Mouse (Mus musculus): ENCODE measurements at regions not wholly inside any gene's neighbourhood (a gene's known extent, or its start where the extent isn't known, plus 50 kb on each side); places are given as distances from the start of the nearest gene placed in this dataset.

DNA sequence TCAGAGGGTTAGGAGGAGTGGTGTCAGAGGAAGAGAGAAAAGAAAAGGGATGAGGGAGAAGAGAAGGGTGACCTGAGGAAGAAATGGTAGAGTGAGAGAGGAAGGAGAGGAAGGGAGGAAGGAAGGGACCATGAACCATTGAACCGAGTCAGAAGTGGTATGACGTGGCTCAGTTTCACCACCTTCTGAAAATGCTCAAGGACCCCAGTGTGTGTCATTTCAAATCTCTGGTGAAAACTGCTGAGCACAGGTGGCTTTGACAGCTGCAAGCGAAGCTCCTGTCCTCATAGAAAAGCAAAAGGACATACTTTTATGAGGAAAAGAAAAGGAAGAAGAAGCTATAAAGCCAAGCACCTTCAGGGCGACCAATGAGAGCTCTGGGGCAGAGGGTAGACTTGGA lies 214.3 kb downstream of the Gm9195 start:
- 90% methylated on average over 4 of the region's 4 CpGs for WGBS

GRCm38 (mm10) chr14:72259255-72259654 lies 232.4 kb downstream of the Gm9195 start:
- H3K9me3 ChIP-seq (replicated peaks) = no peaks in the 10 kb centered on the region
- H3K27me3 ChIP-seq (ENCODE audit: low read depth, poor library complexity, severe bottlenecking) = no peaks in the 10 kb centered on the region
- H3K4me1 ChIP-seq = no peaks in the 10 kb centered on the region
- no peak overlapping the region for H3K27ac ChIP-seq
- no peaks in the 10 kb centered on the region for H3K36me3 ChIP-seq
- DNase-seq (ENCODE audit: low spot score) = no peak
- WGBS = 64% methylated on average over 2 of the region's 2 CpGs
- no peak overlapping the region for H3K4me3 ChIP-seq

More for the DNA sequence above, 214.3 kb downstream of the Gm9195 start:
- H3K4me3 ChIP-seq = no peak overlapping the region
- H3K9me3 ChIP-seq (replicated peaks) = no peaks in the 10 kb centered on the region
- H3K4me1 ChIP-seq = no peaks in the 10 kb centered on the region
- no peaks in the 10 kb centered on the region for H3K36me3 ChIP-seq
- H3K27me3 ChIP-seq (ENCODE audit: low read depth, poor library complexity, severe bottlenecking) = no peaks in the 10 kb centered on the region
- DNase-seq (ENCODE audit: low spot score) = no peak
- H3K27ac ChIP-seq = no peak overlapping the region

DNA sequence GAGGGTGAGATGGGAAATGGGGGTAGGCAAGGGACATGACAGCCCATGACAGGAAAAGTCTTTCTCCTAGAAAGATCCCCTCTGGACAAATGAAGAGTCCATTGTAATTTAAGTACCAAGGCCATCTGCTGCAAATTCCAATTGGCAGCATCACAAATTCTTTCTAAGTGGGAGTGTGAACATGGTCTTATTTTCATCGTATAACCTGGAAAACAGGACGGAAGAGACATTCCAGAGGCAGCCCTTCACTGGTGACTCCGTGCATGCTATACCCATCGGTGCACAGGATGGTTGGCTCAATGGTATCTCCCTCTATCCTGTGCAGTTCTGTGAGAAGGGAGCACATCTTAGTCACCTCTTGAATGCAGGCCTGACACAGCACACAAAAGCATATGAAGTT lies 249.8 kb downstream of the Gm9195 start:
- Histone ChIP-seq H3K4me3 (no peak overlapping the region), H3K27me3 (ENCODE audit: low read depth, poor library complexity, severe bottlenecking) (no peaks in the 10 kb centered on the region), H3K4me1 (no peaks in the 10 kb centered on the region), H3K36me3 (no peaks in the 10 kb centered on the region), H3K27ac (no peak overlapping the region), H3K9me3 (replicated peaks) (no peaks in the 10 kb centered on the region)
- 91% methylated on average over 4 of the region's 4 CpGs for WGBS
- DNase-seq (ENCODE audit: low spot score) = no peak

DNA sequence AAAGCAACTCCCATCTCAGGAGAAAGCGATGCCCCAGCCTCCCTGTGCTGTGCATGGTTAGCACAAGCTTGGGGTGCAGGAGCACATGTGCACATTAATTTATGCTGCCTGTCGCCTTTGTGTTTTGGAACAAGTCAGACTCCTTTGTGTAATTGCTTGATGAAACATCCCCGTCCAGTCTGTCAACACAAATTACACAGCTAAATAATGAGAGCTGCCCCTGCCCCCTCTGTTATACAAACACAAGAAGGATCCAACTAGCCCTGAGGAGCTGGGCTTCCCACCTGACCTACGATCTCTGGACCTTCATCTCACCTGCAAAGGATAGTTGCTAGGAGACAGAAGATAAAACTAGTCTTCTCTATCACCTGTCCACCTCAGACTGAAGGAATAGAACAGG lies 251.4 kb downstream of the Gm9195 start:
- Histone ChIP-seq H3K36me3 (no peaks in the 10 kb centered on the region), H3K4me1 (no peaks in the 10 kb centered on the region), H3K27ac (no peak overlapping the region), H3K4me3 (no peak overlapping the region), H3K27me3 (ENCODE audit: low read depth, poor library complexity, severe bottlenecking) (no peaks in the 10 kb centered on the region), H3K9me3 (replicated peaks) (no peaks in the 10 kb centered on the region)
- 56% methylated on average over 4 of the region's 4 CpGs for WGBS
- no peak for DNase-seq (ENCODE audit: low spot score)

DNA sequence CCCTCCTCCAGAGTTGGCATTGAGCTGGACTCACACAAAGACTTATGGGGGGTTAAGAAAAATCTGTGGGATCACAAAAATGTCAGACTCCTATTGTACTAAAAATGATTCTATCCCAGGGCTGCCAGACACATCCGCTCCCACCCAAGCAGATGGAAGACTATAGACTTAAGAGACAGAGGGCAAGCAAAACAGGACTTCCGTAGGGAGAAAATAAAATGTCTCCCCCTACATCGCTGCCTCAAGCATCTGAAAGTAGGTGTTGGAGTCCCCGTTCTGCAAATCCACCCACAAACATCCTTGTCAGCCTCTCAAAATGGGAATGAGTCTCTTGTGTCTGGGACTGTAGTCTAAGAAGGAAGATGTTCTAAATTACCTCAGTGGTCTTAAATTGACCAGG lies 253.3 kb downstream of the Gm9195 start:
- Histone ChIP-seq H3K4me3 (no peak overlapping the region), H3K36me3 (no peaks in the 10 kb centered on the region), H3K4me1 (no peaks in the 10 kb centered on the region), H3K9me3 (replicated peaks) (no peaks in the 10 kb centered on the region), H3K27me3 (ENCODE audit: low read depth, poor library complexity, severe bottlenecking) (no peaks in the 10 kb centered on the region), H3K27ac (no peak overlapping the region)
- 94% methylated on average over 4 of the region's 4 CpGs for WGBS
- no peak for DNase-seq (ENCODE audit: low spot score)

DNA sequence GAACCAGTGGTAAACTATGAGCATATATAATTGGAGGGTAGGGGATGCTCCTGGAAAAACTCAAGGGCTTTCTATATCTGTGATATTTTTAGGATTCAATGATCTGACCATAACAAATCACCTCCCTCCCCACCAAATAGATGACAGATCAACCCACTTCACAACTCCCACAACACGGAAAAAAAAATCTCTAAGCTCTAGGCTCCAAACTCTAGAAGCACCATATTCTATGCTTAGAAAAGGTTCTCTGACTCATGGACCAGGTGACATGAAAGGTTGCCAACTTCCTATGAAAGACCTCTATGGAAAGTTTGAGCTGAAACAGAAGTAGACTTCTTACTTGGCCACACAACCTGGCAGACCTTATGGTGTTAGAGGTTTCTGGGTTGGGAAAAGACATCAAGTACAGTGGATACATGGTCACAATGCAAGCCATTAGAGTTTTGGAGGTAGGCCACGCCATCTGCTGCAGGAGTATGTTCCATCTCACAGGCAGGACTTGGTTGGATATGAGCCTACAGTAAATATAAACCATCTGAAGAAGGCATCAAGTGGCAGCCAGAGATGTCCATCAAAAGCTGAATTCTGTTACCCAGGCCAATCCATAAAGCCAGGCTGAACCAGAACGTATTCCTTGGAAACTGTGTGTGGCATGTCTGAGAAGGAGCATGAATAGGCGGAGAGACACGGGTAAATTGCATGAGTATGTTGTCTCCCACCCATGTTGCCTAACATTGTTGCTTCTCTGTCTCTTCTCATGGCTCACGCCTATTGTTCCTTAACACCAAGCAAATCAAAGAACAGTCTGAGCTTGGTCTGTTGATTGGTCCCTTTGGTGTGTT lies 257.2 kb downstream of the Gm9195 start:
- WGBS = 84% methylated on average over 6 of the region's 6 CpGs
- no peaks in the 10 kb centered on the region for H3K36me3 ChIP-seq
- H3K27ac ChIP-seq = no peak overlapping the region
- H3K4me3 ChIP-seq = no peak overlapping the region
- H3K27me3 ChIP-seq (ENCODE audit: low read depth, poor library complexity, severe bottlenecking) = no peaks in the 10 kb centered on the region
- H3K9me3 ChIP-seq (replicated peaks) = no peaks in the 10 kb centered on the region
- H3K4me1 ChIP-seq = no peaks in the 10 kb centered on the region
- DNase-seq (ENCODE audit: low spot score) = no peak

DNA sequence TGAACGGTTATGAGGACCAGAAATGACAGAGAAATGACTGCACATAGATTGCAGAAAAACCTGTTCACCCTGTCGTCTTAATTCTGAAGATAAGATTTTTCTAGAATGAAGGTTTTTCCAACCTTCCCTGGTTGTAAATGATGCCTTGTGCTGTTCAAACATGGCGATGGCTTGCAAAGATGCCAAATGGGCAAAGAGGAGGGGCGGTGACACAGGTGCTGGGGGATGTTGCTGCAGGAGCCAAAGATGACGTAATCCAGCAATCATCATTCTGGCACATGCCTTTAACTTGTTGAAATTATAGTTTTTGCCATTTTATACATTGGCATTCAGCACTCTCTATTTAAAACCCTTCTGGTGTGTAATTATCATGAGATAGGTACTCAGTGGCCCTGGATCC lies 263.8 kb downstream of the Gm9195 start:
- Histone ChIP-seq H3K36me3 (no peaks in the 10 kb centered on the region), H3K27me3 (ENCODE audit: low read depth, poor library complexity, severe bottlenecking) (no peaks in the 10 kb centered on the region), H3K9me3 (replicated peaks) (no peaks in the 10 kb centered on the region), H3K4me3 (no peak overlapping the region), H3K27ac (no peak overlapping the region), H3K4me1 (no peaks in the 10 kb centered on the region)
- DNase-seq (ENCODE audit: low spot score) = no peak
- 77% methylated on average over 5 of the region's 5 CpGs for WGBS

DNA sequence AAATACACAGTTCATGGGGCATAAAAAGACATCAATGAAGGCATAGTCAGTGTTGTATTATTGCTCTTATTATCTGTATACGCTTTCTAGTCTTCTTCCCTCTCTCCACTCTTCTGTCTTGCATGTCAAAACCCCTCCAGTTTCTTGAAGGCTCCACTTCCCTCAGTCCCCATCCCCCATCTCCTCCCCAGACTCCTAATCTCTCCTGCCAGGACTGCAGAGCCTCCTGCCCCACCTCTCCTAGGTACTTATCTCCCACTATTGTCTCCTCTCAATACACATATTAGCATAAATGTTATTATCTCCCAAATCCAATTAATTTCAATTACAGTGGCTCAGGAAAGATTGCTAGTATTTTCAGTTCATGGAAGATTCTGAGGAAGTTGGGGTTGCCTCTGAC lies 264.2 kb downstream of the Gm9195 start:
- Histone ChIP-seq H3K9me3 (replicated peaks) (no peaks in the 10 kb centered on the region), H3K36me3 (no peaks in the 10 kb centered on the region), H3K27ac (no peak overlapping the region), H3K4me1 (no peaks in the 10 kb centered on the region), H3K4me3 (no peak overlapping the region), H3K27me3 (ENCODE audit: low read depth, poor library complexity, severe bottlenecking) (no peaks in the 10 kb centered on the region)
- WGBS = 65% methylated on average over 1 of the region's 1 CpGs
- DNase-seq (ENCODE audit: low spot score) = no peak

GRCm38 (mm10) chr14:72226946-72227345 lies 264.7 kb downstream of the Gm9195 start:
- 80% methylated on average over 1 of the region's 1 CpGs for WGBS
- no peaks in the 10 kb centered on the region for H3K4me1 ChIP-seq
- H3K36me3 ChIP-seq = no peaks in the 10 kb centered on the region
- no peaks in the 10 kb centered on the region for H3K9me3 ChIP-seq (replicated peaks)
- H3K4me3 ChIP-seq = no peak overlapping the region
- no peak overlapping the region for H3K27ac ChIP-seq
- no peak for DNase-seq (ENCODE audit: low spot score)
- H3K27me3 ChIP-seq (ENCODE audit: low read depth, poor library complexity, severe bottlenecking) = no peaks in the 10 kb centered on the region

- WGBS = 45% methylated on average over 2 of the region's 2 CpGs
- Histone ChIP-seq H3K27me3 (ENCODE audit: low read depth, poor library complexity, severe bottlenecking) (no peaks in the 10 kb centered on the region), H3K27ac (no peak overlapping the region), H3K4me3 (no peak overlapping the region), H3K36me3 (no peaks in the 10 kb centered on the region), H3K9me3 (replicated peaks) (no peaks in the 10 kb centered on the region), H3K4me1 (no peaks in the 10 kb centered on the region)
- DNase-seq (ENCODE audit: low spot score) = no peak
These were observed 268.8 kb downstream of the Gm9195 start for GRCm38 (mm10) chr14:72222836-72223235.

- WGBS = 91% methylated on average over 6 of the region's 6 CpGs
- no peak for DNase-seq (ENCODE audit: low spot score)
These were observed 272.1 kb downstream of the Gm9195 start for GRCm38 (mm10) chr14:72219523-72219922.

GRCm38 (mm10) chr14:72200307-72200706 lies 291.3 kb downstream of the Gm9195 start:
- no peak overlapping the region for H3K4me3 ChIP-seq
- no peaks in the 10 kb centered on the region for H3K9me3 ChIP-seq (replicated peaks)
- DNase-seq (ENCODE audit: low spot score) = no peak
- no peaks in the 10 kb centered on the region for H3K36me3 ChIP-seq
- WGBS = 87% methylated on average over 3 of the region's 3 CpGs
- H3K27me3 ChIP-seq (ENCODE audit: low read depth, poor library complexity, severe bottlenecking) = no peaks in the 10 kb centered on the region
- H3K4me1 ChIP-seq = peaks cover 9% of the 10 kb centered on the region; the same call in 1 of the 2 replicates
- no peak overlapping the region for H3K27ac ChIP-seq

More at GRCm38 (mm10) chr14:72219523-72219922, 272.1 kb downstream of the Gm9195 start:
- Histone ChIP-seq H3K27me3 (ENCODE audit: low read depth, poor library complexity, severe bottlenecking) (no peaks in the 10 kb centered on the region), H3K36me3 (no peaks in the 10 kb centered on the region), H3K4me3 (no peak overlapping the region), H3K27ac (no peak overlapping the region), H3K4me1 (no peaks in the 10 kb centered on the region), H3K9me3 (replicated peaks) (no peaks in the 10 kb centered on the region)

GRCm38 (mm10) chr14:72199900-72200299 lies 291.7 kb downstream of the Gm9195 start:
- Histone ChIP-seq H3K9me3 (replicated peaks) (no peaks in the 10 kb centered on the region), H3K4me1 (peaks cover 9% of the 10 kb centered on the region; the same call in 1 of the 2 replicates), H3K4me3 (no peak overlapping the region), H3K27ac (no peak overlapping the region), H3K27me3 (ENCODE audit: low read depth, poor library complexity, severe bottlenecking) (no peaks in the 10 kb centered on the region), H3K36me3 (no peaks in the 10 kb centered on the region)
- DNase-seq (ENCODE audit: low spot score) = no peak

GRCm38 (mm10) chr14:72197972-72198371 lies 293.7 kb downstream of the Gm9195 start:
- Histone ChIP-seq H3K27me3 (ENCODE audit: low read depth, poor library complexity, severe bottlenecking) (no peaks in the 10 kb centered on the region), H3K36me3 (no peaks in the 10 kb centered on the region), H3K9me3 (replicated peaks) (no peaks in the 10 kb centered on the region), H3K4me3 (no peak overlapping the region), H3K27ac (no peak overlapping the region), H3K4me1 (peaks cover 9% of the 10 kb centered on the region; the same call in 1 of the 2 replicates)
- DNase-seq (ENCODE audit: low spot score) = no peak
- 36% methylated on average over 7 of the region's 7 CpGs for WGBS

All from limb, embryonic 10.5 days (tissue).